Mouse (Mus musculus): ENCODE results near the gene Siglecf. TPM values are rescaled to one million over a fixed set of nuclear protein-coding genes. Genes with fewer than 3 reads are reported as not detected.

Gene Siglecf
- polyA plus RNA-seq (2012; rRNA removed): 2.6 and 3.5 TPM in 2 replicates

DNA sequence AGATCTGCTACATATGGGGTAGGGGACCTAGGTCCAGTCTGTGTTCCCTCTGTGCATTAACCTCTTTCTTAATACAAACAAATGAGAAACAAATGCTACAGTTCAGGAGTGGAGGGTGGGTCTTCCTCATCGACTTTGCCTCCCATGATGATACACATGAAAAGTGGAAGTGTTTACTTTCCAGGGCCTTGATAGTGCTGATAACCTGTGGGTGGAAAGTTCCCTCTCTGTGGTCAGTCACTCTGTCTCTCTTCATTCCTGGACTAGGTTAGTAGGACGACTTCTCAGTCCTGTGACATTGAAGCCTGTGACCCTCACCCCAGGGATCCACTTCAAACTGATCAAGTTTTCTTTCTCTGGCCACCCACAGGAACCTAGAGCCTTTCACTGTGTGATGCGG, at the start of gene Siglecf:
Siglecf (plus strand) TSS at position 188 of the 400 bp plus-strand sequence.

DNA sequence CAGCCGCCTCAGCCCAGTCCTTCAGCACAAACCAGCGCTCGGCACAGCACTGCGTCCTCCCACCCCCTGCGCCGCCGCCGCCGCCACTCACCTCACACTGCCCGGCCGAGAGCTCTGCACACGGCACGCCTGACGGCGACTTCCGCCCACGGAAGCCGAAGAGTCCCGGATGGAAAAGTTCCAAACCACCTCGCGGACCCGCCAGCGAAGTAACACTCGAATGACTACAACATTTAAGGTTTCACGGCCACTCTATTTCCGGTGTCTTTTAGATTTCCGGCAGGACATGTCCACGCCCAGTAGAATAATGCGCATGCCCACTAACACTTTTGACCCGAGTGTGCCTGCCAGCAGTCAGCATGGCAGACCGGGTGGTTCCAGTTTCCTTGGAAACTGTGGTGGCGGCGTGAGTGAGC, 38.1 kb upstream of the Siglecf start, which contains the start of gene Zfp715:
Zfp715 (minus strand) TSS at position 282 of the 416 bp plus-strand sequence.

DNA sequence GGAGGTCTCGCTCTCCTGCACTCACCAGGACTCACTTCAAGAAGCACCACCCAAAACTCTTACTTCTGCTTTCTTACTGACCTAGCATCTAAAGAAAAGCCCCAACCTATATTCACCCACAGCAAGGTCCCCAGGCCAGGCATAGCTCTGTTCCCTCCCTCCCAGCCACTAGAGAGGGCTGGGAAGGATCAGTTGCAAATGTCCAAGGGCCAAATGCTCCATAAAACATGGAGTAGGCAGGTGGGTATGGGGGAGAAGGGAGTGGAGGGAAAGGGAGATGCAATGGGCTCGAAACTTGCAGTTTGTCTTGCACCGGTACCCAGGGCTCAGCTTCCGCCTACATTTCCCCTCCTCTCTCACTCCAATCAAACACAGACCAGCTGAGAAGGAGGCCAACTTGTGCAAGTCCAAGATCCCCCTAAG, 57.0 kb downstream of the Siglecf start, which contains the start of gene Siglecg:
Siglecg (plus strand) TSS at position 74 of the 423 bp plus-strand sequence.

Other genes with a start within 250 kb of the Siglecf start
- gene Zfp936, start 237.1 kb upstream of the Siglecf start, polyA plus RNA-seq (2012; rRNA removed): not detected in 2 replicates
- gene Zfp715, start 38.0 kb upstream of the Siglecf start, polyA plus RNA-seq (2012; rRNA removed): 1.5 and 3.4 TPM in 2 replicates
- 5.6 and 7.6 TPM in 2 replicates for gene Siglecg, start 56.9 kb downstream of the Siglecf start, polyA plus RNA-seq (2012; rRNA removed)
- gene Lim2, start 76.3 kb downstream of the Siglecf start, polyA plus RNA-seq (2012; rRNA removed): not detected in 2 replicates
- gene Nkg7, start 85.7 kb downstream of the Siglecf start, polyA plus RNA-seq (2012; rRNA removed): 1.9 and 4.9 TPM in 2 replicates
- gene Cldnd2, start 89.4 kb downstream of the Siglecf start, polyA plus RNA-seq (2012; rRNA removed): not detected in 2 replicates
- 101 and 105 TPM in 2 replicates for gene Etfb, start 92.7 kb downstream of the Siglecf start, polyA plus RNA-seq (2012; rRNA removed)
- gene Gm45233, start 92.8 kb downstream of the Siglecf start, polyA plus RNA-seq (2012; rRNA removed): 0.65 and 0.75 TPM in 2 replicates
- gene Vsig10l, start 111.8 kb downstream of the Siglecf start, polyA plus RNA-seq (2012; rRNA removed): 6.9 and 7.2 TPM in 2 replicates
- 3.8 and 4.3 TPM in 2 replicates for gene Iglon5, start 138.7 kb downstream of the Siglecf start, polyA plus RNA-seq (2012; rRNA removed)
- gene 4931406B18Rik, start 154.6 kb downstream of the Siglecf start, polyA plus RNA-seq (2012; rRNA removed): not detected in 2 replicates
- 5.0 and 5.9 TPM in 2 replicates for gene Cd33, start 193.1 kb downstream of the Siglecf start, polyA plus RNA-seq (2012; rRNA removed)
- 0.43 and 1.1 TPM in 2 replicates for gene Zfp658, start 210.9 kb downstream of the Siglecf start, polyA plus RNA-seq (2012; rRNA removed)
- gene Zfp719, start 228.3 kb downstream of the Siglecf start, polyA plus RNA-seq (2012; rRNA removed): 0.48 and 0.83 TPM in 2 replicates

Data from colon, adult 2 months (tissue).